12 mouse cellular contexts compared by ENCODE assay signal in genomic region chr1:183516167-183516566, GRCm38 (mm10).
DNase-seq lines count a peak whose midpoint lies in the region.
"Had no signal": no experiment of that assay in that cellular context is flagged by ENCODE, and none has a peak within 500 bp of the region (broad histone marks: within the 10 kb centered on the region; RNA-seq: fewer than 3 reads in every experiment).

No protein-coding gene starts in this region.

- intact Hi-C loops in left cerebral cortex, postnatal 4 days (cut with DNase I), result no loop called here

- peak; percentile 51 for DNase-seq in heart, adult 11 months
- DNase-seq in heart, adult 18-20 months, result no peak
- peak; percentile 45 for DNase-seq in left cerebral cortex, postnatal 4 days
- no peak for DNase-seq in left cerebral cortex, adult 18-20 months (ENCODE audit: low spot score in 2 of 2)
- DNase-seq in NIH3T3 (ENCODE audit: low read depth), result peak; percentile 48
- DNase-seq in retina, postnatal 1 day, result peak; percentile 31
- no peak for DNase-seq in adrenal gland, adult 8-10 months
- DNase-seq: cerebellum, adult 18-20 months; embryo, embryonic 11 days; kidney, postnatal 25 days; lung, adult 18-20 months; thymus, postnatal 4 days had no signal

Comparison
In these comparisons a context has a peak if more than half of its experiments do, and no peak if none do; other contexts are left out.
1. DNase-seq: peak in heart, adult 11 months (single experiment), left cerebral cortex, postnatal 4 days (single experiment), NIH3T3 (single experiment) and retina, postnatal 1 day (single experiment); none in heart, adult 18-20 months (0 of 2), left cerebral cortex, adult 18-20 months (0 of 2) and adrenal gland, adult 8-10 months (single experiment).